Mouse (Mus musculus) thymus, postnatal 25 days (tissue): Measurements from ENCODE around the gene Klf16.

Experiments
- DNase-seq: peaks from one replicate; pipeline ENCODE4 v3.0.0; 2022

Gene Klf16

GRCm38 (mm10) chr10:80573944-80574343 is 3.2 kb downstream of the Klf16 start:
- DNase-seq, result no peak

- DNase-seq, result no peak
Observed at GRCm38 (mm10) chr10:80572477-80572876, 4.6 kb downstream of the Klf16 start.

- no peak for DNase-seq
Observed at GRCm38 (mm10) chr10:80570871-80571836, 6.0 kb downstream of the Klf16 start.

DNA sequence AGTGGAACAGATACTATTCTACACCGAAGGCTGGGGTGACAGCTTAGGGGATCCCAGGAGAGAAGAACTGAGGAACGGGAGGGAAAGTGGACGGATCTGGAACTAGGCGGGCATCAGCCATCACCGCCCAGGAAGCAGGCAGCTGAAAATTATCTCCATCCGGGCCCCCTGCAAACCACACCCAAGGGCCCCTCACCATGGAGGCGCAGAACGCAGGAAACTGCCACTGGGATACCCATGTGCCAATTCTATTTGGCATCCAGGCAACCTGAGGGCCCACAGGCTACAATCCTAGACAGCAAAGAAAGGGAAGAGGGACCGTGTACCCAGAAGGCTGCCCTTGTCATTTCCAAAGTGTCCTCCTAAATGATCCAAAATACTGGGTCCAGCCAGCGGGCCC is 6.7 kb downstream of the Klf16 start:
- no peak for DNase-seq

GRCm38 (mm10) chr10:80569664-80570066 is 7.5 kb downstream of the Klf16 start:
- peak; percentile 47 for DNase-seq

DNA sequence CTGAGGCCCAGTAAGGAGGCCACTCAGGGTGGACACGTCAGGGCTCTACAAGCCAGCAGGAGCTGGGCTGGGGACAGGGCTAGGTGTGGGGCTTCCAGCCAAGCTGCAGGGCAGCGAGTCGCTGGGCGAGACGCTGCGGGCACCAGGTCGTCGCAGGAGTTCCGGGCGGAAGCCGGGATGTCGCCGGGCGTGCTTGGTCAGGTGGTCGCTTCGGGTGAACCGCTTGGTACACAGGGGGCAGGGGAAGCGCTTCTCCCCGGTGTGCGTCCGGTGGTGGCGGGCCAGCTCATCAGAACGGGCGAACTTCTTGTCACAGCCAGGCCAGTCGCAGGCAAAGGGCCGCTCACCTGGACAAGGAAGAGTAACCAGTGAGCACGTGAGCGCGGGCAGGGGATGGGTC is 8.2 kb downstream of the Klf16 start:
- DNase-seq, result no peak

GRCm38 (mm10) chr10:80566375-80567092 is 10.6 kb downstream of the Klf16 start:
- peak; percentile 94 for DNase-seq

DNA sequence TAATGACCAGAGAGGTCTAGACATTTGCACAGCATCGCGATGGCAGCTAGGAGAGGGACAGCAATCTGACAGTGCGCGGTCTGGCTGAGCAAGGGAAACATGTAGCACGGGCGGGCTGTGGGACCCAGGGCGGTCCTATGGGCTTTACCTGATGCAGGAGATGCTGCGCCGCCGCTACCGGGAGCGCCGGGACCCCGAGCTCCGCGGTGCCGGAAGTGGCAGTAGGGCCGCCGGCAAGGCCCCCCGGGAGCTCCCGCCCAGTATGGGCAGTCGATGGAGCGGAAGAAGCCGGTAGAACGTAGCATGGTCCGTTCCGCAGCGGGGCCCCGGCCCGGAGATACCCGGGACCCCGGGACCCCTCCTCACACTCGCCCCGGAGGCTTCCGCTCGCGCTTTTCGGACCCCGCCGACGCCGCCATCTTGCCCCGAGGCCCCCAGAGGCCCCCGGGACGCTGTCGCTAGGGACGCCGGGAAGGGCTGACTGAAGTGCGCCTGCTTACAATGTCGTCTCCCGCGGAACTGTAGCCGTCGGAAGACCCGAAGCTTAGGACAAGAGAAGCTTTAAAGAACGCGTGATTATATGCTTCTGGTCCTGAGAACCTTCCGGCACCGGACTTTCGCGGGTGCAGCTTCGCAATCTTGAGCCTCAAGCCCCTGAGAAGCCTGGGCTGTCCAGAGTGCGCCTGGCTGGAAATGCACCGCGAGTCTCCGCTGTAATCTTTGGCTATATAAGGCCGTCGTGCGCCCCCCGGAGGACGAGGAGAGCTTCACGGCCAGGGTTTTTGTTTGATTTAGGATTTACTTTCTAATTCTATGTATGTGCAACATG is 15.8 kb downstream of the Klf16 start, which contains the start of gene Rexo1:
Gene Rexo1 (minus strand): TSS at position 445 of the 829 bp plus-strand sequence.
- DNase-seq, result peak; percentile 95

- no peak for DNase-seq
Observed at GRCm38 (mm10) chr10:80560621-80561020, 16.5 kb downstream of the Klf16 start.

DNA sequence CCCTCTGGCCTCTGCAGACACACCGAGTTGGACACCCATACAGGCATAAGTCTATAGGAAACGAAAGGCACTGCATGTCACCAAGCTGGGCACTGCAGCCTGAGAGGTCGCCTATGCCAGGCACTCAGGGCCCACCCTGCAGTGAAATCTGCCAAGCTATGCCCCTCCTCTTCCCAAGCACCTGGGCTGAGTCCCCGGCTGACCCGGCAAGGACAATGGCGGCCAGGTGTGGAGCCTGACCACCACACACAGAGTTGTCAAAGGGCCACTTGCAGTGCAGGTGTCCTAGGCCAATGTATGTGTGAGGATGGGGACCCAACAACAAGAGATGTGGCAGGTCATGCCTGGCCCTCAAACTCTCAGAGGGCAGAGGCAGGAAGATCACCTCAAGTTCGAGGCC is 17.7 kb downstream of the Klf16 start:
- DNase-seq, result no peak

DNA sequence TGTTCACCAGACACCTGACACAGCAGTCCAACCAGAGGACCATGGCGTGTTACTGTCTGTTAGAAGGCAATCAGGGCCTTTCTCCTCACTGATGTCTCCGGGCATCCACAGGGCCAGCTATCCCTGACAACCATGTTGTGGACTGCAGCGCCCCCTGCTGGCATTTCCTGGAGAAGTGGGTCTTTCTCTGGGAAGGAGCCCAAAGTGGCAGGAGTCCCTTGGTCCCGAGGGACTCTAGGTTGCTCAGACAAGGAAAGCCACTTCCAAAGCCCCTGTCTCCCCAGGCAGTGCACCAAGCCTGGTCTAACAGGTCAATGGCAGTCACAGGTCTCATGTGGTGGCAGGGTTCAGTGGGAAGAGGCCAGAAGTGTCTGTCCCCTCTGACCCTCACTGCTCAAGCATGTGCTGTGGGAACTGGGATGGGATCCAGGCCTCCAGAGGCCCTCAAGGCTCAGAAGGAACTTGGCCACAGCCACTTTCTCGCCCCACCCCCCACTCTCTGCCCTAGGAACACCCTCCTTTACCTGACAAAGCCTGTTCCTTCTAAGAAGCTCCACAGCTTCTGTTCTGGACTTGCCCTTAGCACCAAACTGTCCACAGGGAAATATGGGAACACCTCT is 19.7 kb downstream of the Klf16 start:
- peak; percentile 67 for DNase-seq

DNA sequence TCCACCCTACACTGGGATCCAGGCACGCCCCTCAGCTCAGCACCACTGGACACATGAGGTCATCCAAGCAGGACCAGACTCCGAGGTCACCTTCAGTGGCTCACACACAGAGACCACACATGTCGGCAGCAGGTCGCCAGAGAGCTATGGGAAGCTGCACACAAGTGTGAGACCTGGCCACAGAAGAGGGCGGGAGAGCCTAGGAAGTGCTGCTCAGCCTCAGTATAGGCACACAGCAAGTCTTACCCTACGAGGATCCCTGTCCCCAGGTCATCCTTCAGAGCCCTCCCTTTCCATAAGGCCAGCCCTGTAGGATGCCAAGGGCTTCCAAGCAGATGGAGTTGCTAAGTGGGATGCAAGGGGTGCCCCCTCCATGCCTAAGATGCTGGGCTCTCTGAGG is 23.1 kb downstream of the Klf16 start:
- no peak for DNase-seq

- no peak for DNase-seq
Observed at GRCm38 (mm10) chr10:80553575-80553974, 23.5 kb downstream of the Klf16 start.

DNA sequence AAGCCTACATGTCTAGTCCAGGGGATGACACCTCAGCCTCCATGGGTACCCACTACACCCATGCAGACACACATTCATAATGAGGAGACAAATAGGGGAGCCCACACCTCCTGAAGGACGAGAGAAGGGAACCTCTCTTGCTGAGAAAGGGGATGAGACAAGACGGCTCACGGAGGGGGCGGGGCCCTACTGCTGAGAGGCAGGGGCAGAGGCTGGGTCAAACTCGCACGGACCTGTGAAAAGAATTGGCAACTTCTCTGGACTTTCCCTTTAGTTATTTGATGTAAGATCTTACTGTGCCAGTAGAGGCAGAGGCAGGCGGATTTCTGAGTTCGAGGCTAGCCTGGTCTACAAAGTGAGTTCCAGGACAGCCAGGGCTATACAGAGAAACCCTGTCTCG is 24.8 kb downstream of the Klf16 start:
- no peak for DNase-seq

DNA sequence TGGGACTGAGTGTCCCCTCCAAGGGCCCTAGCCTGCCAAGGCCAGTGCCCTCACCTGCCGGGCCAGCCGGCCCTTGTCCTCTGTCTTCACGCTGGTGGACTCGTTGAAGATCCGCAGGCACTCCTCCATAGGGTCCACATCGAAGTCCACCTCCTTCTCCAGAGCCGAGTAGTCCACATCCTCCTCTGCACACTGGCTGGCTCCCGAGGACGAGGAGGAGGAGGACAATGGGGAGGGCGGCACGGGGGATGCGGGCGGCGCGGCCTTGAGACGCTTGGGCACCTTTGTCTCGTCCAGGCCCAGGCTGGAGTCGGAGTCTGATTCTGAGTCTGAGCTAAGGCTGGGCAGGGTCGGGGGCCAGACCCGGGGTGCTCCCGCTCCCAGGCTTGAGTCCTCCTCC is 27.8 kb downstream of the Klf16 start:
- no peak for DNase-seq

- no peak for DNase-seq
Observed at GRCm38 (mm10) chr10:80548428-80549006, 28.6 kb downstream of the Klf16 start.

GRCm38 (mm10) chr10:80547539-80547938 is 29.6 kb downstream of the Klf16 start:
- DNase-seq, result no peak

GRCm38 (mm10) chr10:80546945-80547344 is 30.2 kb downstream of the Klf16 start:
- DNase-seq, result no peak

- DNase-seq, result no peak
Observed at GRCm38 (mm10) chr10:80545590-80545989, 31.5 kb downstream of the Klf16 start.

- DNase-seq, result no peak
Observed at GRCm38 (mm10) chr10:80543873-80544272, 33.2 kb downstream of the Klf16 start.

GRCm38 (mm10) chr10:80539493-80539892 is 37.6 kb downstream of the Klf16 start:
- DNase-seq, result no peak
